Mouse (Mus musculus) adrenal gland (tissue): ENCODE results near the gene Vrk3.

Source experiments
- intact Hi-C: fragments of 180-260 bp; cut with DNase I; formaldehyde crosslinking; loops from one replicate; pipeline ENCODE4 v1.15.1; 2025

The Vrk3 gene

GRCm38 (mm10) chr7:44817441-44817840 lies 69.2 kb downstream of the Vrk3 start:
- intact Hi-C loops = loop anchor here (2.0 kb wide), 1 partner anchor 69 kb away; the partner anchor contains the start of gene Vrk3

- intact Hi-C loops = no loop called here
These were observed 70.0 kb downstream of the Vrk3 start for GRCm38 (mm10) chr7:44818164-44818563.

GRCm38 (mm10) chr7:44818751-44819235 lies 70.6 kb downstream of the Vrk3 start:
- intact Hi-C loops = no loop called here

- intact Hi-C loops = no loop called here
These were observed 71.2 kb downstream of the Vrk3 start for GRCm38 (mm10) chr7:44819391-44819790.

- intact Hi-C loops = no loop called here
These were observed 71.7 kb downstream of the Vrk3 start for GRCm38 (mm10) chr7:44819863-44820262.

GRCm38 (mm10) chr7:44820525-44820924 lies 72.3 kb downstream of the Vrk3 start:
- intact Hi-C loops = no loop called here

GRCm38 (mm10) chr7:44821666-44822448 lies 73.6 kb downstream of the Vrk3 start:
- intact Hi-C loops = no loop called here

- intact Hi-C loops = no loop called here
These were observed 75.2 kb downstream of the Vrk3 start for GRCm38 (mm10) chr7:44823409-44823808.

DNA sequence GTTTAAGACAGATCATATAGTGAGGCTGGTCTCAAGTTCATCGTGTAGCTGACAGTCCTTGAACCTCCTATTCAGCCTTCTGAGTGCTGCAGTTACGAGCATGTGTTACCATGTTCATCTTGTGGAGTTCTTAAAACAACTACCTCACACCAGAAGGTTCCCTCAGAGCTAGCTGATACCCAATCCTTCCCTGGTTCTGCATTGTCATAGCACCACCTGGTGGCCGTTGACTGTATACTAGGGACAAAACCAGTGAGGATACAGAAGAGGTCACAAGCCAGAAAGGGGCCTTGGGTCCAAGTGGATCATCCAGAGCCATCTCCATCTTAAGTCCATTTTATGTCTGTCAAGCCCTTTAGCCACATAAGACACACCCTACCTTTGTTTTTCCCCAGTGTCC lies 76.7 kb downstream of the Vrk3 start:
- intact Hi-C loops = loop anchor here (2.0 kb wide), 1 partner anchor 100 kb away; no protein-coding TSS in a partner anchor

DNA sequence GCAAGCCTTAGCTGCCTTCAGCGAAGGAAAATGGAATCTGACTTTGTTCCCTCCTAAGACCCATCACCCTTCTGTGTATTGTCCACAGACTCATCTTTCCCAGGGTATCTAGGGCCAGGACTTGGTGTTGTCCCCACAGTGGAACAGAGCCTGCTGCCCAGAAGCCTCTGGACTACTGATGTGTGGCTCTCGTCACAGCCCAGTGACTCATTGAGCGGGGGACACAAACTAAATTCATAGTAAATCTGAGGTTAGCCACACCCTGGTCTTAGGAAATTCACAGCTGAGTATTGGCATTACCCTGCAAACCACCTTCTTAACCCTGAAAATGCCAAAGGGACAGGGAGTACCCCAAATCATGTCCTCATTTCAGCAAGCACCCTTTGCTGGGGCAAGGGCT lies 78.6 kb downstream of the Vrk3 start:
- intact Hi-C loops = no loop called here
